Mouse (Mus musculus) limb, embryonic 13.5 days (tissue): ENCODE results near the gene Senp1. TPM values are rescaled to one million over a fixed set of nuclear protein-coding genes. Genes with fewer than 3 reads are reported as not detected.
A peak's percentile ranks its signal among the peaks of the same experiment; 100 is the strongest.

Experiments
- ATAC-seq: fragments of 200-750 bp; cut with Nextera tagmentation; 2 replicates; pipeline ENCODE4 v1.8.0; 2017; ENCODE audit warnings: low read depth, moderate number of reproducible peaks, moderate TSS enrichment; ENCODE audit not compliant: low FRiP score
- H3K27ac ChIP-seq: fragments of 300-500 bp; sonication (generic); 2 replicates; pipeline ENCODE4 v1.5.1; 2015; ENCODE audit warnings: inconsistent platforms, mild to moderate bottlenecking, moderate library complexity
- H3K27me3 ChIP-seq: fragments of 300-500 bp; sonication (generic); 2 replicates; pipeline ENCODE4 v1.6.1; 2015; ENCODE audit warnings: mild to moderate bottlenecking, inconsistent platforms
- H3K36me3 ChIP-seq: fragments of 300-500 bp; sonication (generic); 2 replicates; pipeline ENCODE4 v1.6.1; 2015; ENCODE audit warnings: inconsistent platforms, mild to moderate bottlenecking, moderate library complexity
- H3K4me1 ChIP-seq: fragments of 300-500 bp; sonication (generic); 2 replicates; pipeline ENCODE4 v1.6.1; 2015; ENCODE audit warnings: inconsistent platforms
- H3K4me2 ChIP-seq: fragments of 300-500 bp; sonication (generic); replicated peaks from 2 replicates; pipeline ENCODE4 v1.6.1; 2015; ENCODE audit warnings: inconsistent platforms, mild to moderate bottlenecking, moderate library complexity
- H3K4me3 ChIP-seq: fragments of 300-500 bp; sonication (generic); 2 replicates; pipeline ENCODE4 v1.5.1; 2015; ENCODE audit warnings: moderate library complexity, mild to moderate bottlenecking, inconsistent platforms
- H3K9ac ChIP-seq: fragments of 300-500 bp; sonication (generic); 2 replicates; pipeline ENCODE4 v1.6.1; 2015; ENCODE audit warnings: mild to moderate bottlenecking, inconsistent platforms
- H3K9me3 ChIP-seq: fragments of 300-500 bp; sonication (generic); 2 replicates; pipeline ENCODE4 v1.6.1; 2016; ENCODE audit warnings: inconsistent platforms
- WGBS: fragments of 180-500 bp; shearing (Covaris S2); methylation state at CpG from one replicate; pipeline ENCODE4 v1.1.7; 2015; 5-methylcytosine and 5-hydroxymethylcytosine counted together
- polyA plus RNA-seq: library from polyadenylated mRNA; unstranded; fragments of >200 nt; fragmentation: Nextera tagmentation; extraction: Ambion mirVana; gene quantifications from 2 replicates; pipeline ENCODE4 v1.2.1, GENCODE M21; 2015

The Senp1 gene
- polyA plus RNA-seq: 37.0 and 38.8 TPM in 2 replicates

DNA sequence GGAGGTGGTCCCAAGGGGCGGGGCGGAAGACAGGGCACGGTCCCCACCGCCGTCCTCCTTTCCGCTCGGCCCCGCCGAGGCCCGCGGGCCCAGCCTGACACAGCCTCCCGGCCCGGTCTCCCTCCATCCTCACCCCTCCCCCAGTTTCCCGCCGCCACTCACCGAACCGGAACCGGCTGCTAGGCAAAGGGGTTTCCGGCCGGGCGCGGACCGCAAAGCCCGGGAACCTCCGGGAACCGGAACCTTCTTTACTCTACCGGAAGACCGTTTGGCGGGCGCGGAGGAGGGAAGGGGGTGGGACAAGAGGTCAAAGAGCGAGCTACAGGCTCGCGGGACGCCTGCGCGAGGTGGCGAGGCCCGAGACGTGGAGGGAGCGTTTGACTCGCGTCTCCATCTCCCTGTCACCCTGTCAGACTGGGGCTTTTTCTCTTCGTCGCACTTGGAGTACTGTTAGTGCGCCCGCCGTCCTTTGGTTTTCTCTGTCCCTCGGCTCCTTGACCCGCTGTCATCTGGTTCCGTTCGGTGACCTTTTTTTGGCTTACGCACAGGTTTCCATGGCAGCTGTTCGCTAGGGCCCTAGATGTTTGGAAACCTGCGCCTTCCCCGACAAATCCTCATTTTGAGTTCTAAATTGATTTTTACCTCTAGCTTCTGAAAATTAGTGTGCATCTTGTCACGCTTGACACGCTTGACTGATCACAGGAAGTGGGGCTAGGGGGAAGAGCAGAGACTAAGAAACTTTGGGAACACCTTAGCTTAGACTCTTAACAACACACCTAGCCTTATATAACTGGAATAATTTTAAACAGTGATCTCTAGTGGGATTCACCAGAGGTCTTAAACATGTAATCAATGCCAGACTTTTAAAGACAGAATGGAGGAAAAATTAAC lies at the start of gene Senp1:
Gene Senp1 (minus strand): TSS at position 624 of the 891 bp plus-strand sequence.
- H3K36me3 ChIP-seq: peaks cover 8% of the 10 kb centered on the region
- H3K27me3 ChIP-seq: no peaks in the 10 kb centered on the region
- peak within 1 kb of the TSS; percentile 95 for H3K27ac ChIP-seq
- H3K4me1 ChIP-seq: peaks cover 12% of the 10 kb centered on the region
- WGBS: under 1% methylated on average over 46 of the region's 58 CpGs
- H3K9me3 ChIP-seq: no peaks in the 10 kb centered on the region
- H3K4me3 ChIP-seq: peak within 1 kb of the TSS; percentile 94
- H3K9ac ChIP-seq: peak within 1 kb of the TSS; percentile 94
- H3K4me2 ChIP-seq: peak within 1 kb of the TSS; percentile 71
- ATAC-seq: peak; percentile 91

DNA sequence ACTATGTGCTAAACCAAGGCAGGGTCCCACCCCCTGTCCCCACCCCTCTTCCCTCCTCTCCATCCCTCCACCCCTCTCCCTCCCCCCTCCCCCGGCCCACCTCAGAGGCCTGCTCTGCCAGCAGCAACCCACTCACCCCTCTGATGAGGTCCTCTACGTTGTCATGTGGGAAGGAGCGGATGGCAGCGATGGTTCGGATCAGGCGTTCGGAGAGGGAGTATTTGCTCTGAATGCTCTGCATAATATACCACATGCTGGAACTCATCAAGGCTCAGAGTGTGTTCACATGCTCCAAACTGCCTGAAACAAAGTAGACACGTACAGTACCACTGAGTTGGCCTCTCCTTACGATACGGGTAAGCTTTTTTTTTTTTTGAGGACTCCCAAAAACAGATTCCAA lies 49.0 kb upstream of the Senp1 start:
- Histone ChIP-seq H3K27me3 (no peaks in the 10 kb centered on the region), H3K27ac (no peak overlapping the region), H3K4me3 (no peak overlapping the region), H3K9ac (no peak overlapping the region), H3K9me3 (no peaks in the 10 kb centered on the region), H3K4me1 (peaks cover 10% of the 10 kb centered on the region), H3K4me2 (no peak overlapping the region), H3K36me3 (peaks cover 41% of the 10 kb centered on the region)
- ATAC-seq: no peak
- 83% methylated on average over 10 of the region's 10 CpGs for WGBS

DNA sequence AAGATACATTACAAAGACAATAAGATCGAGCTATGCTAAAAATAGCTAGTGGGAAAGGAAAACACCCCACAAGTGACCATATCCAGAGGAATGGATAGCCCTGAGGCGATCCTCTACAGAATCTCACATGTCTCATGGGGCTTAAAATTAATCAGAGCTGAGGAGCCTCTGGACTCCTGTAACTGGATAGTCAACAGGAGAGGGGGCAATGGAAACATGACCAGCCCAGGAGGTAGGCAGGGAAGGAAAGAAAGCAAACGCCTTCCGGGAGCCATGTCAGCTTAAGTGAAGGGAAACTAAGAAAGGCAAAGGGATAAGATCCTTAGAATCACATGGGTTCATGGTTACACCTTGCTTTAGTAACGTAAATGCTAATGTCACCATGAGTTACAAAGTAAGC lies 47.3 kb upstream of the Senp1 start:
- H3K4me1 ChIP-seq: peaks cover 9% of the 10 kb centered on the region
- peaks cover 57% of the 10 kb centered on the region for H3K36me3 ChIP-seq
- H3K9ac ChIP-seq: no peak overlapping the region
- 88% methylated on average over 5 of the region's 5 CpGs for WGBS
- H3K27me3 ChIP-seq: no peaks in the 10 kb centered on the region
- no peak for ATAC-seq
- H3K4me2 ChIP-seq: no peak overlapping the region
- H3K27ac ChIP-seq: no peak overlapping the region
- H3K4me3 ChIP-seq: no peak overlapping the region
- H3K9me3 ChIP-seq: no peaks in the 10 kb centered on the region

DNA sequence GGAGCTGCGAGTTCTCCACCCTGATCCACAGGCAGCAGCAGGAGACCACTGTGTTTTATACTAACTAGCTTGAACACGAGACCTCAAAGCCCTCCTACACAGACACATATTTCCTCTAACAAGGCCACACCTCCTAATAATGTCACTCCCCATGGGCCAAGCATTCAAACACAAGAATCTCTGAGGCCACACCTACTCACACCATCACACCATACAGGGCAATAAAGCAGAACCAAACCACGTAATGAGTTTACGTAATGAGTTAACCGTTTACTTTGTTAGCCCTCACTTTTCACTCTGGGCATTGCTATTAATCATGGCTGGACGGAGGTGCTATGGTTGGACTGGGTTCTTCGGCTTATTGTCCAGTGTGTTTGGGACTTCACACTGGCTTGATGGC lies 46.2 kb upstream of the Senp1 start:
- Histone ChIP-seq H3K36me3 (peaks cover 68% of the 10 kb centered on the region), H3K4me2 (no peak overlapping the region), H3K9me3 (no peaks in the 10 kb centered on the region), H3K27ac (no peak overlapping the region), H3K4me1 (peaks cover 6% of the 10 kb centered on the region), H3K27me3 (no peaks in the 10 kb centered on the region), H3K9ac (no peak overlapping the region), H3K4me3 (no peak overlapping the region)
- WGBS: 57% methylated on average over 7 of the region's 7 CpGs
- ATAC-seq: no peak

DNA sequence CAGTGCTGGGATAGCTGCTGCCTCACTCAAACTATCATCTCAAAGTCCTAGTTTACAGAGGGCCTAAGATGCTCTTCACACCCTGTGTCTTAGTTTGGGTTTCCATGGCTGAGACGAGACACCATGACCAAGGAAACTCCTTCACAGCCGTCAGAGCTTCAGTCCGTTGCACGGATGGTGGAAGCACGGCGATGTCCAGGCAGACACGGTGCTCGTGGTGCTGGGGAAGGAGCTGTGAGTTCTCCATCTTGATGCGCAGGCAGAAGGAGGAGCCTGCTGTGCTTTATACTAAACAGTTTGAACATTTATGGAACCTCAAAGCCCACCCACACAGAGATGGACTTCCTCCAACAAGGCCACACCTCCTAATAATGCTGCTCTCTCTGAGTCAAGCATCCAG lies 43.3 kb upstream of the Senp1 start:
- 93% methylated on average over 9 of the region's 9 CpGs for WGBS
- no peak overlapping the region for H3K4me2 ChIP-seq
- H3K9me3 ChIP-seq: no peaks in the 10 kb centered on the region
- ATAC-seq: no peak
- H3K4me1 ChIP-seq: no peaks in the 10 kb centered on the region
- peaks cover 94% of the 10 kb centered on the region for H3K36me3 ChIP-seq
- H3K9ac ChIP-seq: no peak overlapping the region
- no peak overlapping the region for H3K4me3 ChIP-seq
- no peaks in the 10 kb centered on the region for H3K27me3 ChIP-seq
- no peak overlapping the region for H3K27ac ChIP-seq

DNA sequence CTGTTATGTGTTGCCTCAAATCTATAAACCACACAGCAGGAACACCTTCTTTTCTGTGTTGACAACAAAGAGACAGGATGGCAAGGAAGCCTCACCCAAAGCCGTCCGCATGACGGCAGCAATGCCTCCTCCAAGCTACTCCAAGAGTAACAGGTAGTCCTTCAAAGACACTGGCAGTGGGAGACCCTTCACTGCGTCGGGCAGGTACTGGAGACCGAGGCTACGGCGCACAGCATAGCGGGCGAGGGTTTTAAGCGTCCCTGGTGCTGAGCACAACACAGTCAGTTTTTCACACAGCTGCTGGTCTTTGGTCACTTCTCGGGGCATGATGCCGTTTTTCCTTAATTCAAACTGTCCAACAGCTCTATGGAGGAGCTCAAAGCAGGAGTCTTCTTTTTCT lies 42.1 kb upstream of the Senp1 start:
- H3K9ac ChIP-seq: no peak overlapping the region
- H3K27me3 ChIP-seq: no peaks in the 10 kb centered on the region
- 95% methylated on average over 13 of the region's 13 CpGs for WGBS
- H3K4me2 ChIP-seq: no peak overlapping the region
- no peak overlapping the region for H3K4me3 ChIP-seq
- no peak for ATAC-seq
- H3K9me3 ChIP-seq: no peaks in the 10 kb centered on the region
- no peaks in the 10 kb centered on the region for H3K4me1 ChIP-seq
- H3K36me3 ChIP-seq: peaks cover 96% of the 10 kb centered on the region
- H3K27ac ChIP-seq: no peak overlapping the region

DNA sequence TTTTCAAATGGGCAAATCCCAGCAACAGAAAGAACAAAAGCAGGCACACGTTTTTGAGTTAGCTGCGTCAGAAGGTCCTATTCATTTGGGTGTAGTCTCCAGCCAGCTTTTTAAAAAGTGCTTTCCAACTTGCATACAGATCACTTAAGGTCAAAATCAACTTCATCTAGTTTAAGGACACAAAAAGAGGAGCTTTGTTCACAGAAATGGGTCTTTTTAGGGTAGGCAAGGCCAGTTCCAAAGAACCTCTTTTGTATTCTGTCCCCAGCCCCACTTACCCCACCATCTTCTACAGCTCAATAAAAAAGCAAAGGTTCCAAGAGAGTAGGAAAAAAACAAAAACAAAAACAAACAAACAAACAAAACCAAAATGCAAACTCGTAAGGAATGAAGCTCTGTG lies 41.1 kb upstream of the Senp1 start:
- no peaks in the 10 kb centered on the region for H3K4me1 ChIP-seq
- H3K4me2 ChIP-seq: no peak overlapping the region
- H3K4me3 ChIP-seq: no peak overlapping the region
- no peaks in the 10 kb centered on the region for H3K27me3 ChIP-seq
- 85% methylated on average over 3 of the region's 3 CpGs for WGBS
- no peak overlapping the region for H3K27ac ChIP-seq
- H3K9me3 ChIP-seq: no peaks in the 10 kb centered on the region
- no peak overlapping the region for H3K9ac ChIP-seq
- H3K36me3 ChIP-seq: peaks cover 97% of the 10 kb centered on the region
- ATAC-seq: no peak

DNA sequence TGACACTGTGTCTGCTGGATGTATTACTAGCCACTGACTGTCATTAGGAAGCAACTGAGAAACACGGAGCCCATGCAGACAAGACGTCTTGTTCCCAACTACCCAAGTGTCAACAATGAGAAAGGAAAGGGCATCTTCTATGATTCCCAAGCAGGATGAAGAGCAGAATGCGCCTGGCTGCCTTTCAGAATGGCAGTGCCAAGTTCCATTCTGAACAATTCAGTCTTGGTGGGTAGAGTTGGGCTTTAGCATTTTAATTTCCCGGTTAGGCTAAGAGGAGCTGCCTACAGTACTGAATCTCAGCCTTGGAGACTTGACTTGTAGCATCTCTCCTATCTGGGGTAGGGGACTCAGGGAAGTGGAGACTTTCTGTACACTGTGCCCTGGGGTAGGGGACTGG lies 40.5 kb upstream of the Senp1 start:
- no peak for ATAC-seq
- no peak overlapping the region for H3K4me3 ChIP-seq
- H3K36me3 ChIP-seq: peaks cover 97% of the 10 kb centered on the region
- no peaks in the 10 kb centered on the region for H3K9me3 ChIP-seq
- H3K27ac ChIP-seq: no peak overlapping the region
- no peak overlapping the region for H3K9ac ChIP-seq
- H3K27me3 ChIP-seq: no peaks in the 10 kb centered on the region
- no peak overlapping the region for H3K4me2 ChIP-seq
- WGBS: 89% methylated on average over 4 of the region's 4 CpGs
- H3K4me1 ChIP-seq: no peaks in the 10 kb centered on the region

DNA sequence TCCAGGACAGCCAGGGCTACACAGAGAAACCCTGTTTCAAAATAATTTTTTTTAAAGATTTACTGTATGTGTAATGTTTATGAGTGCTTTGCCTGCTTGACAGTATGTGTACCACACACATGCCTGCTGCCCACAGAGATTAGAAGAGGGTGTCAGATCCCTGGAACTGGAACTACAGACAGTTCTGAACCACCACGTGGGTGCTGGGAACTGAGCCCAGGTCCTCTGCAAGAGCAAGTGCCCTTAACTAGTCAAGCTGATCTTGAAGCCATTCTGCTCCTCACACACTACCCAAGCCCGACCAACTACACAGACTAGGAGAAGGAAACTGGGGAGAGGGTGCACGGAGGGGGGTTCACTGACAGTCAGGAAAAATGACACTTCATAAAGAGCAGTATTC lies 39.9 kb upstream of the Senp1 start:
- no peaks in the 10 kb centered on the region for H3K9me3 ChIP-seq
- peaks cover 98% of the 10 kb centered on the region for H3K36me3 ChIP-seq
- no peak overlapping the region for H3K9ac ChIP-seq
- ATAC-seq: no peak
- H3K27me3 ChIP-seq: no peaks in the 10 kb centered on the region
- no peak overlapping the region for H3K4me2 ChIP-seq
- 90% methylated on average over 3 of the region's 3 CpGs for WGBS
- H3K4me3 ChIP-seq: no peak overlapping the region
- H3K27ac ChIP-seq: no peak overlapping the region
- no peaks in the 10 kb centered on the region for H3K4me1 ChIP-seq

DNA sequence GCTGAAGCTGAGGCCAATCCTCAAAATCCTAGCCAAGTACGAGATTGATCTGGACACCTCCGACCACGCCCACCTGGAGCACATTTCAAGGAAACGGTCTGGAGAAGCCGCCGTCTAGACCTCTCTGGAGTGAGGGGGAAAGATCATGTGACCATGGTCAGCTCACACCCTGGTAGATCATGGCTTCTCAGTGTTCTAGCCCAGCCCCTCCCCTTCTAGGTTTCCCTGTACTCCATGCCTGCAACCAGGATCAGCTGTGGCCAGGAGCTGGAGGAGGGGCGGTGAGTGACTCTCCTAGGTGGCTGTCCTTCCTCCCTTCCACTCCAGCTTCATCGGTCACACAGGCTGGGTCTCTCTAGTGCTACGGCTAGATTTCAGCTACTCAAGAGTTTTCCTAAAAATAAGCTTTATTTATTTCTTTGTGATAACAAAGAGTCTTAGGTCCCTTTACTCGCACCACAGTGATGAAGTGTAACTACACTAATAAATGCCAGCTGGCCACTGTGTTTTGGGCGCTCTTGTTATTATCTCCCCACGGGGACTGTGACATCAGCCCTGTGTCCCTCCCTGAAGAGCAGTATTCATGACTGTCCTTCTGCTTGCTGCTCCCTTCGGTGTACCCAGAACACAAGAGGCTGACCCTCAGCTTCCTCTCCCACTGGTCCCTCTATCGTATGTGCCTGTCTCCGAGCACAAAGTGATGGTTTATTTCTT lies 38.6 kb upstream of the Senp1 start:
- H3K36me3 ChIP-seq: peaks cover 100% of the 10 kb centered on the region
- no peak overlapping the region for H3K9ac ChIP-seq
- H3K4me2 ChIP-seq: no peak overlapping the region
- no peaks in the 10 kb centered on the region for H3K4me1 ChIP-seq
- no peaks in the 10 kb centered on the region for H3K9me3 ChIP-seq
- H3K27ac ChIP-seq: no peak overlapping the region
- H3K27me3 ChIP-seq: no peaks in the 10 kb centered on the region
- no peak overlapping the region for H3K4me3 ChIP-seq
- 82% methylated on average over 15 of the region's 15 CpGs for WGBS
- ATAC-seq: no peak

DNA sequence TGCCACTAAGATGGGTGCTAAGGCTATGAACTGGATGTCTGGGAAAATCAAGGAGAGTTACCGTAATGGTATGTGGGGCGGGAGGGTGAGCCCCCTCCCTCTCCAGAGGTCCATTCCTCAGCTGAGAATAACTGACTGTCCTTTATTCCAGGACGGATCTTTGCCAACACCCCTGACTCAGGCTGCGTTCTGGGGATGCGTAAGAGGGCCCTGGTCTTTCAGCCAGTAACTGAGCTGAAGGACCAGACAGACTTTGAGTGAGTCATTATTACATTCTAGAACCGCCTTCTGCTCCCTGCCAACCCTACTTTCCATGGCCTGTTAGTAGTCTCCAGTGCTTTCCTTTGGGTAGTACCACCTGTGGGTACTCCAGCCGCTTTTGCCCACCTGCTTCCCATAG lies 37.9 kb upstream of the Senp1 start:
- no peak for ATAC-seq
- H3K4me3 ChIP-seq: no peak overlapping the region
- no peak overlapping the region for H3K4me2 ChIP-seq
- no peaks in the 10 kb centered on the region for H3K9me3 ChIP-seq
- no peaks in the 10 kb centered on the region for H3K27me3 ChIP-seq
- no peak overlapping the region for H3K27ac ChIP-seq
- no peaks in the 10 kb centered on the region for H3K4me1 ChIP-seq
- peaks cover 100% of the 10 kb centered on the region for H3K36me3 ChIP-seq
- WGBS: 95% methylated on average over 7 of the region's 7 CpGs
- no peak overlapping the region for H3K9ac ChIP-seq

DNA sequence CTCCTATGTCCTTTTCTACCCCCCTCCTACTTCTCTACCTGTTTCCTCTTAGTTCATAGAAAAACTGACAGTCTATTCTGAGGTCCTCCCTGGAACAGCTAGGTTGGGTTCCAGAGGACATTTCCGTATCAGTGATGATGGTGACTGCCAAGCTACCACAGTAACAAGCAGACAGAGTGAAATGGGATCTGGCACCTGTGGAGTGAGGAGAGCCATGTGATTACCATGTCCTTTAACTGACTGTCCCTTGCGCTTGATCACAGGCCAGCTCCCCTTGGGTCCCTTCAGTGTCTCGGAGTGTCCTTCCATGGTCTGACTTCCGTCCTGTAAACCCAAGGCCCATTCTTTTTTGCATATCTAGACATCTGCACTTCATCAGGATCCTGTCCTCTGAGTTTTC lies 37.5 kb upstream of the Senp1 start:
- no peaks in the 10 kb centered on the region for H3K27me3 ChIP-seq
- ATAC-seq: no peak
- H3K4me2 ChIP-seq: no peak overlapping the region
- H3K9ac ChIP-seq: no peak overlapping the region
- H3K36me3 ChIP-seq: peaks cover 100% of the 10 kb centered on the region
- H3K4me1 ChIP-seq: no peaks in the 10 kb centered on the region
- 90% methylated on average over 4 of the region's 4 CpGs for WGBS
- no peak overlapping the region for H3K27ac ChIP-seq
- no peaks in the 10 kb centered on the region for H3K9me3 ChIP-seq
- no peak overlapping the region for H3K4me3 ChIP-seq
